Mouse (Mus musculus) myocyte (in vitro differentiated cells): ENCODE data around the gene Tbc1d20. TPM values are rescaled to one million over a fixed set of nuclear protein-coding genes. Genes with fewer than 3 reads are reported as not detected.
"Not testable (repeated sequence)": the region's sequence is repeated elsewhere in the genome, so short reads cannot be mapped to it uniquely, and the experiment has no call there.

Experiments used
- H3K27me3 ChIP-seq: one replicate; pipeline ENCODE4 v1.6.1; 2011; ENCODE audit not compliant: control insufficient read depth, insufficient read depth, insufficient read length
- H3K36me3 ChIP-seq: one replicate; pipeline ENCODE4 v1.6.1; 2011; ENCODE audit not compliant: control insufficient read depth, insufficient read depth
- H3K4me2 ChIP-seq: one replicate; pipeline ENCODE4 v1.6.1; 2011; ENCODE audit warnings: low read depth, control low read depth
- H3K4me3 ChIP-seq: one replicate; pipeline ENCODE4 v1.5.1; 2011; ENCODE audit warnings: mild to moderate bottlenecking, control low read depth, moderate library complexity
- H3K79me2 ChIP-seq: one replicate; pipeline ENCODE4 v1.6.1; 2011; ENCODE audit not compliant: control insufficient read depth, insufficient read depth
- H3ac ChIP-seq: one replicate; pipeline ENCODE4 v1.6.1; 2011; ENCODE audit not compliant: control insufficient read depth, insufficient read length
- CEBPB ChIP-seq: IDR thresholded peaks from 2 replicates; pipeline ENCODE4 v1.6.1; 2011; ENCODE audit warnings: mild to moderate bottlenecking, moderate library complexity; ENCODE audit not compliant: poor library complexity, insufficient read depth, severe bottlenecking
- E2F4 ChIP-seq: IDR thresholded peaks from one replicate; pipeline ENCODE4 v1.6.1; 2011; ENCODE audit warnings: mild to moderate bottlenecking, control low read depth, moderate library complexity; ENCODE audit not compliant: insufficient read depth
- MAX ChIP-seq: IDR thresholded peaks from one replicate; pipeline ENCODE4 v1.6.1; 2011; ENCODE audit warnings: low read depth, mild to moderate bottlenecking, control low read depth
- MYOD1 ChIP-seq, 3 experiments: IDR thresholded peaks; one replicate each; pipeline ENCODE4 v1.6.1; 2011; ENCODE audit warnings: control low read depth in 2 of 3, low read depth in 2 of 3, mild to moderate bottlenecking in 2 of 3, moderate library complexity in 1 of 3; ENCODE audit not compliant: insufficient read length in 2 of 3, control insufficient read depth in 1 of 3
- MYOG ChIP-seq, 3 experiments: IDR thresholded peaks; one replicate each; pipeline ENCODE4 v1.6.1; 2011; ENCODE audit warnings: control low read depth in 2 of 3, low read depth in 2 of 3, mild to moderate bottlenecking in 2 of 3; ENCODE audit not compliant: insufficient read length in 2 of 3, control insufficient read depth in 1 of 3, insufficient read depth in 1 of 3
- POLR2A ChIP-seq: IDR thresholded peaks from one replicate; pipeline ENCODE4 v1.6.1; 2011; ENCODE audit warnings: low read depth, mild to moderate bottlenecking, control low read depth, moderate library complexity; ENCODE audit not compliant: insufficient read length
- POLR2AphosphoS2 ChIP-seq: IDR thresholded peaks from one replicate; pipeline ENCODE4 v1.6.1; 2011; ENCODE audit warnings: low read depth, control low read depth; ENCODE audit not compliant: insufficient read length
- REST ChIP-seq: IDR thresholded peaks from one replicate; pipeline ENCODE4 v1.6.1; 2011; ENCODE audit warnings: mild to moderate bottlenecking, control low read depth, moderate library complexity; ENCODE audit not compliant: insufficient read depth, insufficient read length
- SRF ChIP-seq: IDR thresholded peaks from one replicate; pipeline ENCODE4 v1.6.1; 2011; ENCODE audit warnings: low read depth; ENCODE audit not compliant: control insufficient read depth, insufficient read length
- TCF12 ChIP-seq: IDR thresholded peaks from one replicate; pipeline ENCODE4 v1.6.1; 2011; ENCODE audit warnings: mild to moderate bottlenecking, control low read depth; ENCODE audit not compliant: poor library complexity, insufficient read depth, severe bottlenecking
- TCF3 ChIP-seq: IDR thresholded peaks from one replicate; pipeline ENCODE4 v1.6.1; 2011; ENCODE audit warnings: low read depth, control low read depth; ENCODE audit not compliant: insufficient read length
- USF1 ChIP-seq: IDR thresholded peaks from one replicate; pipeline ENCODE4 v1.6.1; 2011; ENCODE audit warnings: low read depth, mild to moderate bottlenecking, control low read depth, moderate library complexity
- polyA plus RNA-seq: library from polyadenylated mRNA; unstranded; fragments of >200 nt; fragmentation: generic; extraction: Trizol; gene quantifications from one replicate; pipeline ENCODE4 v1.2.1, GENCODE M21; 2012; ENCODE audit warnings: missing spikeins

The Tbc1d20 gene
- polyA plus RNA-seq, 1 experiment = 51.8 TPM

DNA sequence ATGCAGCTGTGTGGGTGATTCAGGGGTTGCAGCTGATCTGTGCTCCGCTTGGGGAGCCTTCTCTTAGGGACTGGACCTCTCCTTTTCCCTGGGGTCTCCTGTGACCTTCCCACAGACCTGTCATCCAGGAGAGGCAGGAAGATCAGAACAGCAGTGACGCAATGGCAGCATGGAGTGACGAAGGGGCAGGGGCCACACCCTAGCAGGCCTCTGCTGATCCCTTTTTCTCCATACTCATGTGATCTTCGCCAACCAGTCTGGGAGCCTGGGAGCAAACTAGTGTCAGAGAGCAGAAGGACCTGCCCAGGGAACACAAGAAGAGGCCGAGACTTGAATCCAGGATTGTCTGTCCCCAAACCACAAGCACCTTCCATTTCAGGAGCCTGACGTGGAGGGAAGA is 55.6 kb downstream of the Tbc1d20 start:
- no peaks in the 10 kb centered on the region for H3K27me3 ChIP-seq
- H3ac ChIP-seq = no peak overlapping the region
- no peaks in the 10 kb centered on the region for H3K79me2 ChIP-seq
- no peak for TF ChIP-seq REST
- no peak for TF ChIP-seq TCF3
- TF ChIP-seq CEBPB = 0 out of 2 replicates have a peak, but pooled peaks have one; percentile 29
- no peak for TF ChIP-seq TCF12
- TF ChIP-seq USF1 = no peak
- no peak for TF ChIP-seq POLR2A
- TF ChIP-seq MYOD1 (IDR thresholded peaks at IDR 0.05; ENCODE audit: control insufficient read depth in 1 of 3, insufficient read length in 2 of 3, low read depth in 2 of 3) = peak in 1 of 3 experiments; percentile 45
- no peaks in the 10 kb centered on the region for H3K36me3 ChIP-seq
- no peak overlapping the region for H3K4me3 ChIP-seq
- H3K4me2 ChIP-seq = peak overlapping the region; percentile 70

DNA sequence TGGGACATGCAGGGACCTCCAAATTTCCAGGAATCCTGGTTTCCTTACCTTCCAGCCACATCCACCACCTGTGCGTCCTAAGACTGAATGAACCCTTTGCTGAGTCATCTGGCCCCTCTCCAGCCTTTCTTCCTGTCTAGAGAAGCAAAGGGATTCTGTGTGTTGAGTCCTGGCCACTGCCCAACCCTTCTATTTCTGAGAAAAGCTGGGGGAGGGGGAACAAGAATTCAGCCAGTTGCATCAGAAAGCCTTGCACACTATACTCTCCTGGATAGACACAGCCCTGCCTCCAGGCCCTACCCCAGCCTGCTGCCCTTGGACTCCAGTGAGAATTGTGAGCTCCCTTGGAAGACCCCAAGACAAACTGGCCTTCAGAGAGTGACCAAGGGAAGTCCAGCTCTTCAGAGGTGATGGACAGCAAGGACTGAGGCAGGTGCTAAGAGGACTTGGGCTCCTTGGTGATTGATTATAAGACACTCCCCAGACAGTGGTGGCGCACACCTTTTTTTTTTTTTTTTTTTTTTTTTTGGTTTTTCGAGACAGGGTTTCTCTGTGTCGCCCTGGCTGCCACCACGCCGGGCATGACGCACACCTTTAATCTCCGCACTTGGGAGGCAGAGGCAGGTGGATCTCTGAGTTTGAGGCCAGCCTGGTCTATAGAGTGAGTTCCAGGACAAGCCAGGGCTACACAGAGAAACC is 56.4 kb downstream of the Tbc1d20 start:
- TF ChIP-seq CEBPB = peak; percentile 91; the same call in 1 of the 2 replicates
- no peak for TF ChIP-seq POLR2AphosphoS2
- peak in 1 of 3 experiments; percentile 50 for TF ChIP-seq MYOD1 (IDR thresholded peaks at IDR 0.05; ENCODE audit: control insufficient read depth in 1 of 3, insufficient read length in 2 of 3, low read depth in 2 of 3)
- no peak for TF ChIP-seq TCF3
- TF ChIP-seq POLR2A = peak; percentile 29
- no peak for TF ChIP-seq MYOG (IDR thresholded peaks at IDR 0.05; ENCODE audit: control insufficient read depth in 1 of 3, insufficient read depth in 1 of 3, insufficient read length in 2 of 3, low read depth in 2 of 3)
- no peak for TF ChIP-seq REST
- TF ChIP-seq SRF = no peak
- no peak for TF ChIP-seq MAX

DNA sequence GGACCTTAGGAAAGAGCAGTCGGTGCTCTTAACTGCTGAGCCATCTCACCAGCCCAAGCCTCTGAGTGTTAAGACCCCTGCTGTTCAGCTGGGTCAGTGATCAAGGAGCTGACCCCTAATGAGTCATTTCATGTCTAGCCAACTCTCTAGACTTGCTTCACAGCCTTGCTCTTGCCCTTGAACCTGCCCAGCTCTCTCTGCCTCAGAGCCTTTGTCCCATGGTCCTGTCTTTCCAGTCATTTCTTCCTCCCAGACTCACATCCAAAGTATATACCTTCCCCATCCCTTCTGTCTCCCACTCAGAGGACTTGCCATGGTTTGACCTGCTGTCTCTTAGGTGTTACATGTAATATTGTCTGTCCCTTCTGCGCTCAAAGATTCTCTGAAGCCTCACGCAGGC is 63.6 kb downstream of the Tbc1d20 start:
- H3K27me3 ChIP-seq = no peaks in the 10 kb centered on the region
- TF ChIP-seq REST (no peak), MAX (no peak), SRF (no peak), E2F4 (no peak)
- H3K79me2 ChIP-seq = no peaks in the 10 kb centered on the region

More for the DNA sequence above, 56.4 kb downstream of the Tbc1d20 start:
- no peak overlapping the region for H3K4me3 ChIP-seq
- peak overlapping the region; percentile 70 for H3K4me2 ChIP-seq
- H3ac ChIP-seq = no peak overlapping the region
- H3K27me3 ChIP-seq = no peaks in the 10 kb centered on the region
- H3K79me2 ChIP-seq = no peaks in the 10 kb centered on the region
- H3K36me3 ChIP-seq = no peaks in the 10 kb centered on the region

DNA sequence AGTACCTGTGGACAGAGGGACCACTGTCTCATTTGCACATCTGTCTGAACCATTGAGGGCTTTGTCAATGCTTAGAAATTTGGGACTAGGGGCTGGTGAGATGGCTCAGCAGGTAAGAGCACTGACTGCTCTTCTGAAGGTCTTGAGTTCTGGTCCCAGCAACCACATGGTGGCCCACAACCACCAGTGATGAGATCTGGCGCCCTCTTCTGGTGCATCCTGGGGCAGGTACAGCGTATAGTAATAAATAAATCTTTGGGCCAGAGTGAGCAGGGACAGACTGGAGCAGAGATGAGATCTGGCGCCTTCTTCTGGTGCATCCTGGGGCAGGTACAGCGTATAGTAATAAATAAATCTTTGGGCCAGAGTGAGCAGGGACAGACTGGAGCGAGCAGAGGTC is 65.3 kb downstream of the Tbc1d20 start:
- not testable (repeated sequence) for H3K4me2 ChIP-seq

More for the DNA sequence above, 63.6 kb downstream of the Tbc1d20 start:
- Histone ChIP-seq H3K36me3 (no peaks in the 10 kb centered on the region), H3K4me2 (no peak overlapping the region), H3ac (no peak overlapping the region), H3K4me3 (no peak overlapping the region)

DNA sequence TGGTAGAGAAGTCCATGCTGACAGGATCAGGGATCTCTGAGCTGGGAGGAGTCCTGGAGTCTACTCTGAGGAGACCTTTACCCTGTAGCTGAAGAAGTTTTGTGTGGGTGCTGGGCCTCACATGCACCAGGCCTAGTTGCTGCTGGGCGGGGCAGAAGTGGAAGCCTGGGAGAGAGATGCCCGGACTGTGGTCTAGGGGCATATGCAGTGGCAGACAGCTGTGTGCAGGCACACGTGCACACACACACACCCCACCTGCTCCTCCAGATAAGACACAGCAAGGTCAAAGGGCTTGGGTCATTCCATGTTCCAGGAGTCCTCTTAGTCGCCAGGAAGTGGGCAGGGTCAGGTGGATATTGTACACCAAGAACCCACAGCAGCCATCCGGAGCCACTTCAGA is 66.0 kb downstream of the Tbc1d20 start:
- TF ChIP-seq E2F4 = no peak
- no peak for TF ChIP-seq POLR2A
- TF ChIP-seq CEBPB = no peak
- no peak for TF ChIP-seq POLR2AphosphoS2
- peak in 1 of 3 experiments; percentile 92 for TF ChIP-seq MYOG (IDR thresholded peaks at IDR 0.05; ENCODE audit: control insufficient read depth in 1 of 3, insufficient read depth in 1 of 3, insufficient read length in 2 of 3, low read depth in 2 of 3)
- TF ChIP-seq USF1 = no peak
- no peak for TF ChIP-seq MAX
- peak in 2 of 3 experiments; percentile 23 to 77 for TF ChIP-seq MYOD1 (IDR thresholded peaks at IDR 0.05; ENCODE audit: control insufficient read depth in 1 of 3, insufficient read length in 2 of 3, low read depth in 2 of 3)
- TF ChIP-seq TCF3 = peak; percentile 62
- no peak for TF ChIP-seq SRF
- TF ChIP-seq REST = no peak
- TF ChIP-seq TCF12 = no peak
- Histone ChIP-seq H3K36me3 (no peaks in the 10 kb centered on the region), H3K79me2 (no peaks in the 10 kb centered on the region), H3ac (no peak overlapping the region), H3K4me2 (peak overlapping the region; percentile 31), H3K27me3 (no peaks in the 10 kb centered on the region), H3K4me3 (no peak overlapping the region)

More for the DNA sequence above, 65.3 kb downstream of the Tbc1d20 start:
- H3K36me3 ChIP-seq, H3K4me3 ChIP-seq, H3ac ChIP-seq, H3K79me2 ChIP-seq, H3K27me3 ChIP-seq: not testable (repeated sequence)

DNA sequence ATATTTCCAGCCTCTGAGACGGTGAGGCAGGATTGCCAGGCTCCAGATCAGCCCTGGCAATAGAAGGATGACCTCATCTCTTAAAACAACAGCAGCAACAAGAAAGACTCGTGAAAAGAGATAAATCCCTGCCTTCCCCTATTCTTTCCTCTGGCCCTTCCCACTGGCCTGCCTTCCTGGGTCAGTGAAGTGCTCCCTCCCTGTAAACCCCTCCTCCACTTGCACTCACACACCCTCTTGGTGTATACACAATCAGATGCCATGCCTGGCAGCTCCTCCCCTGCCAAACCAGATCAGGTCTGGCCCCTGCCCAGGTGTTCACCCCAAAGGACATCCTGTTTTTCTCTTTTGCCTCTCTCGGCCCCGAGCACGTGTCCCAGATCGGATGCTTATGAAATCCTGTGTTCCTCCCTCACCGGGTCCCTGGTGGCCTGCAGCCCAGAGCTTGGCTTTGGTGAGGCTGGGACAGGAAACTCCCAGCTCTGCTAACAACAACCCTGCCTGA is 66.7 kb downstream of the Tbc1d20 start:
- no peak overlapping the region for H3ac ChIP-seq
- TF ChIP-seq REST (no peak), E2F4 (no peak), POLR2AphosphoS2 (no peak), CEBPB (no peak), MYOG (IDR thresholded peaks at IDR 0.05; ENCODE audit: control insufficient read depth in 1 of 3, insufficient read depth in 1 of 3, insufficient read length in 2 of 3, low read depth in 2 of 3) (no peak), POLR2A (no peak), SRF (no peak), TCF3 (no peak), TCF12 (no peak), MAX (no peak)
- H3K4me3 ChIP-seq = no peak overlapping the region
- H3K27me3 ChIP-seq = no peaks in the 10 kb centered on the region
- no peaks in the 10 kb centered on the region for H3K79me2 ChIP-seq
- no peaks in the 10 kb centered on the region for H3K36me3 ChIP-seq
- H3K4me2 ChIP-seq = peak overlapping the region; percentile 27
